Mouse (Mus musculus) inflammation-experienced regulatory T-cells, adult 6 months (primary cell): ENCODE data around the gene Lrriq4. TPM values are rescaled to one million over a fixed set of nuclear protein-coding genes. Genes with fewer than 3 reads are reported as not detected.
A peak's percentile ranks its signal among the peaks of the same experiment; 100 is the strongest.

Experiments
- ATAC-seq: one replicate; pipeline ENCODE4 v1.8.0; 2017
- polyA plus RNA-seq, 3 experiments: library from polyadenylated mRNA; unstranded; fragments of 100-300 nt; shearing (Covaris generic); gene quantifications; one replicate each; pipeline ENCODE4 v1.2.1; 2017

The Lrriq4 gene
- not detected for polyA plus RNA-seq

- ATAC-seq = no peak
These were observed at the start of gene Lrriq4 for GRCm38 (mm10) chr3:30644207-30644606. TSS of gene Lrriq4 (plus strand) at chr3:30644507.

DNA sequence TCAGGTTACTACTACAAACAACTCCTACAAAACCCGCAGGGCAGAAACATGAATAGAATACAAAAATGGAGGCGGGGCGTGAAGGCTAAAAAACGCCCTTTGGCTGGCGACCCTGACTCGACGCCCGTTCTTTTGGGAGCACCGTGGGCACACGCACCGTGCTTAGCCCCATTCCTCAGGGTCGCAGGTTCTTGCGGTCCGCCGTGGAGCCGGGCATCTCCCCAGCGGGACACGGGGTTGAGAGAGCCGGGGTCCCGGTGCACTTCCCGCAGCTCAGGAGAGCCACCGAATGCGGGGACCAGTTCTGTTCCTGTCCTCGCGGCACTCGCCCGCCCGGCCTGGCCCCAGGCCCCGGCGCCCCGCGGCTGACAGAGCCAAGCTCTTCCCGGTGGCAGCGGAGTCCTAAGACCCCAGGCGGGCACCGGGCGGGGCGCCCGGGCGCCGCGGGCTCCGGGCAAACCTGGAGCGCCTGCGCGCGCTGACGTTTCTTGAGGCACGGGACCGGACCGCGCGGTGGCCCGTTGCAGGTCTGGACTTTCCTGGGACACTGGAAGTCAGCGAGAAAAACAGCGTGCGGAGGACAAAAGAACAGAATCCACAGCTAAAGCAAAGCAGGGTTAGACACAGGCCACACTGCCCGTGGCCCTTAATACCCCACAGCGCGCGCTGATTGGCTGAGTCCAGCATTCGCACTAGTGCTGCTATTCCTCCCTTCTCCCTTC is 49.0 kb upstream of the Lrriq4 start:
- peak; percentile 27 for ATAC-seq

DNA sequence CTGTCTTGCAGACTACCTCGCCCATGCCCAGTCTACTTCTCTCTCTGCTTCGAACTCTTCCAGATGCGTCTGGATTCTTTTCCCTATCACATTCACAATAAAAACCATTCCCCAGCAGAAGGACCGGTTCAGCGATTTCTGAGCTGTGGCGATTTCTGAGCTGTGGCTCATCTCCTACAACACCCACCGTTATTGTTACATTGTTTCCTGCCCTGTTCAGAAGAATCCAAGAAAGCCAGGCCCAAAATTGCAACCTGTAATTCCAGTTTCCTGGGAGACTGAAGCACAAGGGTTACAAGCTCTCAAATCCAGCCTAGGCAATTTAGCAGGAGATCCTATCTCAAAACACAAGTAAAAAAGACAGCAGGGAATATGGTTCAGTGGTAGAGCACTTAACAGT is 47.0 kb upstream of the Lrriq4 start:
- ATAC-seq = no peak

DNA sequence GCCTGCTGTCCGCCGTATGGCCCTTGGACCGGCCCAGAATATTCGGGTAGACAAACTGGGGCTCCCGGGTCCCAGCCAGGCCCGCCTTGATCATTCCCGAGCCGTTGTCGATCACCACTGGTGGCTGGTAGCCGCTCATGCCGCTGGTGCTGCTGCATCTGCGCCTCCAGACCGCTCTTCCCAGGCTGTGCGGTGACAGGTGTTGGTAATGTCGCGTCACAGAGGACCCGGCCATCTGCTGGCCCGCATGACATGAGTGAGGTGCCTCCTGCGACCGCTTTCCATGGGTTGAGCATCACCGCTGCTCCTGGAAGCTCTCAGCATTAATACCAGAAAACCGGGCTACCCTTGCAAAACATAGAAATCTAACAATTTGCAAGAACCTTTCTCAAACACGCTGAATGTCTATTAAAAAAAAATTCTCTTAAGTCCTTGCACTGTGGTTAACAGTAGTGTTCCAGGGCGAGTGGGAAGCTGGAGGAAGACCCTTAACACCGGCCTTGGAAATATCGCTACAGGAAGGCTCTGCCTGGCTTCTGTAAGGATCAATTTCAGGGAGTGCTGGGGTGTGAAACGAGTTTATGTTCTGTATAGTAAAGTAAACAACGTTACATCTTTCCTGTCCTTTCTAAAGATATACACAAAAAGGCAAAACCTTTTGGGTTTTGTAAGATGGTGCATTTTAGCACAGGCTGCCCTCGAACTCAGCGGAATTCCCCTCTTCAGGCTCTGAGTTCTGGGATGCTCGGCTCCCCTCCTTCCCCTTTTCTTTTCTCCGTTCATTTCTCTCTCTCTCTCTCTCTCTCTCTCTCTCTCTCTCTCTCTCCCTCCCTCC is 44.4 kb upstream of the Lrriq4 start, which contains the start of gene Actrt3:
Gene Actrt3, minus strand, starts transcription at position 229 of the 835 bp plus-strand sequence.
- ATAC-seq = no peak

GRCm38 (mm10) chr3:30600717-30601116 is 43.6 kb upstream of the Lrriq4 start:
- ATAC-seq = peak; percentile 1

GRCm38 (mm10) chr3:30601175-30601574 is 43.1 kb upstream of the Lrriq4 start:
- ATAC-seq = peak; percentile 45

- ATAC-seq = no peak
These were observed 42.7 kb upstream of the Lrriq4 start for GRCm38 (mm10) chr3:30601610-30602064.

DNA sequence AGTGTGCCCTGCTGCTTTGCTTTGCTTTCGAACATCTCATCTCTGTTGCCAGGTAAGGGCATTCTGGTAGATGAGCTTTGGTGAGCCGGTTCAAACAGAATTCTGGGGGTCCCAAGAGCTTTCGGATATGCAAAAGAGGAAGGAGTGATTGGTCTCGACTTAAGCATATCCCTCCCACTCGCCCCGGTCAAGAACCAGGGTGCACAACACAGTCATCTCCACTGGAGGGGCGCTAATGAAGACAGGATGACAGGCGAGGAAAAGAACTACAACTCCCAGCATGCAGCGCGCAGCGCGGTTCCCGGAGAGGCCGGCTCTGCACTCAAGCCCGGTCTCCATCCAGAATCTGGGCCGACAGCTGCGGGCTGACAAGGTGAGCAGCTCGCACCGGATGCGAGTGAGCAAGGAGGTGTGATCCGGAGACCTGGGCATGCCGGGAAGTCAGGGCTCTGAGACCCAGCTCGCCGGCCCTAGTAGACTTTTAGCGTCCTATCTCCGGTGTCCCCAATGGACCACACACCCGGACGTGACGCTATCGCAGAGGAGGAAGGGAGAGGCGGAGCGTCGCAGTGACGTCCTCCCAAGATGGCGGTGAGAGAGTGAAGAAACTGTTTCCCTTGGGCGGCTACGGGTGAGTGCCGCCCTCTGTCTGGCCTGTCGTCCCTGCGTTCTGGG is 42.1 kb upstream of the Lrriq4 start, which contains the start of gene Mynn:
Gene Mynn, plus strand, starts transcription at position 1 of the 675 bp plus-strand sequence.
- ATAC-seq = peak; percentile 79

DNA sequence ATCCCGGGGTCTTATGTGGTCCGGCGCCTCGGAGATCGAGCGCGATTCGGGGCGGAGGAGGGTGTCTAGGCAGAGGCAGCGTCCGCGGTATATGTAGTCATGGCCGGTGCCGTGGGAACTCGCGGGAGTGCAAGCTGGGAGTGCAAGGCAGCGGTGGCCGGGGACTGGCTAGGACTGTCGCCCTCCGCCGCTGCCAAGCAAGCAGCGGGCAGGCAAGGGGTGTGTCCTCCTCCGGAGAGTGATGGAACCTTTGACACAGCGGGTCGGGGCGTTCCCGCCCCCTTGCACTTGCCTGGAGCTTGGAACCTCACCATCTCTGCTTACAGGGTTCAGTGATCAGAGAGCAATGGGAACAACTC is 41.6 kb upstream of the Lrriq4 start:
- peak; percentile 31 for ATAC-seq

- ATAC-seq = no peak
These were observed 41.1 kb upstream of the Lrriq4 start for GRCm38 (mm10) chr3:30603256-30603655.

DNA sequence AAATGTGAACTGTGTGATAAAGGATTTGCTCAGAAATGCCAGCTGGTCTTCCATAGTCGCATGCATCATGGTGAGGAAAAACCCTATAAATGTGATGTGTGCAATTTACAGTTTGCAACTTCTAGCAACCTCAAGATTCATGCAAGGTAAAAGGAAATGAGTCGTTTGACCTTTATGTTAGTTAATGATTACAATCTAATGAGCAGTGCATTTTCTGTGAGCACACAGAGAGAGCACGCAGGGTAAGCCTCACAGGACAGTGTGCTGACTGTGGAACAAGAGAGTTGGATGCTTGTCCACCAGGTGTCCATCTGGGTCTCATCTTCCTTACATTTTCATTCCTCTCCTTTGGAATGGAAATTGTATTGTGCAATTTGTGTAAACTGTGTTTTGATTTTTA is 35.3 kb upstream of the Lrriq4 start:
- ATAC-seq = peak; percentile 55

GRCm38 (mm10) chr3:30610930-30611329 is 33.4 kb upstream of the Lrriq4 start:
- ATAC-seq = peak; percentile 79

DNA sequence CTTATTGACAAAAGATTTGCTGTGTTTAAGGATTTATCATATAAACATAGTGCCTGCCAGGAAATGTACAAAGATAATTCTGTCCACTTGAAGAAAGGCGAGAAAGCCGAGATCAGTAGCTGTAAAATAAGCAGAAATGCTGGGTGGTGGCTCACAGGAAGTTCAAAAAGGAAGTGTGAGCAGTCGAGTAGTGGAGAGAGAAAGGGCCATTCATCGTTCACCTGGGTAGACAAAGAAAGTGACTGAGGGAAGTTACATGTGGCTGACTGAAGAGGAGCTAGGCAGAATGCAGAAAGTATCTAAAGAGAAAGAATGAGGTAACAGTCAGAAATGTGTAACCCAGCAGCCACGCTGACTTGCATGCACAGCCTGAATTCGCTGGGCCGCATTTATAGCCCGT is 24.2 kb upstream of the Lrriq4 start:
- ATAC-seq = no peak

DNA sequence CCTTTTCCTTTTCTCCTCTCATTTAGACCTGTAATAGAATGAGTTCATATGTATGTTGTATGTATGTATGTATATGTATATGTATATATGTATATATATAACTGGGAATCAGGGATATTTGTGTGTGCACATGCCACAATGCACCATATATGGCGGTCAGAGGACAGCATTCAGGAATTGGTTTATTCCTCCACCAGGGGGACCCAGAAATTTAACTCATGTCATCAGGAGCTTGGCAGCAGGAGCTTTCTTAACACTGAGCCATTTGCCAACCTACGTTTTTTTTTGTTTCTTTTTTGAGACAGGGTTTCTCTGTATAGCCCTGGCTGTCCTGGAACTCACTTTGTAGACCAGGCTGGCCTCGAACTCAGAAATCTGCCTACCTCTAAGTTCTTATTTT is 10.6 kb upstream of the Lrriq4 start:
- no peak for ATAC-seq

GRCm38 (mm10) chr3:30635629-30636028 is 8.7 kb upstream of the Lrriq4 start:
- ATAC-seq = no peak

DNA sequence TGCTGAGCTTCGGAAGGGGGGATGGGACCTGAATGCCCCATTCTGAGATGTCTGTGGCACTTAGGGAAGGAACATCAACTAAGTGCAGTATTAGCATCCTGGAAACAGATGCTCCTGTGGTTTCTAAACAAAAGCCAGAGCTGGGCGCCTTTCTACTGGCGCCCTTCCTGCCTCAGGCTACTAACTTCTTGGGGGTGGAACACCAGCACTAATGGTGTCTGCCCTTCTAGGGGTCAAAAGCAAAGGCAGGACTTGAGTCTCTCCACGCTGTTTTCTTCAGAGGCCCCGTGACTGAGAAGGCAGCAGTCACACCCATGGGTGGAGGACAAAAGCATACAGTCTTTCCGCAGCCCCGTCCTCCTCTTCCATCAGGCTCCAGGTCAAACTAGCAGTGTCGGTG is 2.5 kb downstream of the Lrriq4 start:
- no peak for ATAC-seq

DNA sequence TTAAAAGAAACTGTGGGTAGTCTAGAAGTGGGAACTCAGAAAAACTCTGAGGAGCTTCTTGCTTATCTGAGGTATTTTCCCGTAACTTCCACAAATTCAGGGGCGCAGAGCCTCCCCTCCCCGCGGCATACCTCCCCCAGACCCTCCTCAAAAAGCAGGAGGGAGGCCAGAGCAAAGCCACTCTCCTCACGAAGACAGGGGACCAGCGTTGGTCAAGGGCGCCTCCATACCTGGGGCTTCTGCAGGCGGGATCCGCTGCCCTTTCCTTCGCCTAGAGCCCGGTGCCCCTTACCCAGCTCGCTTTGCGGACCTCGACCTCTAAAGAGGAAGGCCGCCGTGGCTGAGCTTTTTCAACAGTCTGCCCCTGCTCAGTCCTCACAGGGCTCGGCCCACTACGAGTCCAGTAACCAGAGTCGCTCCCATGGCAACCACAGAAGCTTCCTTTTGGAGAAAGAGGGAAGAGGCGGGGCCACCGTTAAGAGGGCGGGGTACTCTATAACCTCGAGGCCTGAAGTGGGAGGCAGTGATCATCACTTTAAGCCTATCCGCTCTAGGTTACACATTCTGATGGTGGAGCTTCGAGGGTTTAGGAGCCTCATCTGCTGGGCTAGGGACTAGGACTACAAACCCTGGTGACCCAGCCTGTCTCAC is 3.3 kb downstream of the Lrriq4 start, which contains the start of gene Lrrc34:
Gene Lrrc34, minus strand, starts transcription at position 430 of the 651 bp plus-strand sequence.
- no peak for ATAC-seq

GRCm38 (mm10) chr3:30648466-30648865 is 4.2 kb downstream of the Lrriq4 start:
- no peak for ATAC-seq

GRCm38 (mm10) chr3:30650062-30650841 is 5.9 kb downstream of the Lrriq4 start:
- ATAC-seq = no peak

DNA sequence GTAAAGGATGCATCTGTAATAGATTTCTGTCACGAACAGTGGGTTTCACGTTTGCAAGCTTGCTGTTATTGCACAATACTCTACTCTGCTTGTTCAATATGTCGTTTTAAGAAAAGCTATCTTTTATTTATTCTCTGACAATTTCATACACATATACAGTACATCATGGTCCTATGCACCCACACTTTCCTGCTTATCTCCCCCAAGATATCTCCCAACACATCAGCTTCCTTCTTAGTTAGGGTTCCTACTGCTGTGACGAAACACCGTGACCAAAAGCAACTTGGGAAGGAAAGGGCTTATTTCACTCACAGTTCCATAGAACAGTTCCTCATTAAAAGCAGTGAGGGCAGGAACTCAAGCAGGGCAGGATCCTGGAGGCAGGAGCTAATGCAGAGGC is 11.6 kb downstream of the Lrriq4 start:
- ATAC-seq = no peak

DNA sequence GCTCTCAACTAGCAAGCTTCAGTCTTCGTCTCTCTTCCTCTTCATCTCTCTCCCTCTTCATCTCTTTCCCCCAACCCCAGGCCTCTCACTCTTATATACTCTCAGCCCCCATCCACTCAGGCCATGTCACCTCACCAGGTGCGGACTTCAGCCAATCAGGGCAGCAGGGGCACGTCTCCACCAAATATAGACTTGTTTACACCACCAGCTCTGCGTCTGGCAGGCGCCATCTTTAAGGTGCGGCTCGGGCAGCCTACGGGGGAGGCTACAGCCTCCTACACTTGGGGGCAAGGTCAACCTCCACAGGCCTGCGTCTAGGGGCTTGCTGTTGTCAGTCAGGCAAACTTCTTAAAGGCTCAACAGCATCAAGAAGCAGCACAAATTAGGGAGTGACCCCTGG is 14.2 kb downstream of the Lrriq4 start:
- no peak for ATAC-seq

DNA sequence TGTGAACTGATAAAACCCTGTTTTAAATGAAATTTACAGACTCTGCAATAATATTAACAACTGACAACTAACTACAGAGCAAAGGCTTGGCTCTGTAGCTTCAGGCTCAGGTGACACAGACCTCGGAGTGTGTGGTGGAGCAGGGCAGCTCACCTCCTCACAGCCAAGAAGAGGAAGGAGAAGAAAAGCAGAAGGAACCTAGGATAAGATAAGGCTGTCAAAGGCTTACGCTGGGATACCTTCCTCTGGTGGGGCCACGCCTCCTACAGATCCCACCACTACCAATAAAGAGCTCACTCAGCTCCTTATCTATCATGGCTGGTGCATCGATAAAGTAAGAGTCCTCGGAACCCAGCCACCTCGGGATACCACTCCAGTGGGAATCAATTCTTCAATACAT is 38.9 kb downstream of the Lrriq4 start:
- ATAC-seq = no peak
